Mouse (Mus musculus): ENCODE measurements around the gene Vps45.

DNA sequence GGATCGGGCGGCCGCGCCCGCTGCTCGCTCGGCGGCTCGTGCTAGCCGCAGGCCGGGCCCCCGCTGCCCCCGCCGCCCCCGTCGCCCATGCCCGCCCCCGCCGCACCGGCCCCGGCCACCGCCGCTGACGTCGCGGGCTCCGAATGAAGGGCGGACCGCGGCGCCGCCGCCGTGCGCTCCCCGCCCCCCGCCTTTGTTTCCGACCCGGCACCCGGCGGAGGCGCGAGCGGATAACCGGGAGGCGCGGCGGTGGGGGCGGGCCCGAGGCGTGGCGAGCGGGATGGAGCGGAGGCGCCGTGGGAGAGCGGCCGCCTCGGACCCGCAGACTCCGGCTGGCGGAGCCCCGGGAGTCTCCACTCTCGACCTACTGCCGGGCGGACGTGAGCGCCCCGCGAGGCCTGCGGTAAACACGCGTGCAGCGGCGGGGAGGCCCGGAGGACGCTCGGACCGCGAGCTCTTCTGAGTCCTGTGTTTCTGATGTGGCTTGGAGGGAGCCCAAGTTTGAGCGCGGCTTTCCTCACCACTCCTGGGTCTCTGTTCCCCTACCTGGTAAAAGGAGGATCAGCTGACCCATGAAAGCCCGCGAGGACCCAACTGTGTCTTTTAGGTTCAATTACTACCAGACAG, 62.4 kb downstream of the Vps45 start, which contains the start of gene Plekho1:
- TF ChIP-seq CTCF (IDR thresholded peaks at IDR 0.05; ENCODE audit: control insufficient read depth, insufficient read depth, insufficient replicate concordance, low read depth, low read length) (no peak), POLR2A (IDR thresholded peaks at IDR 0.05; ENCODE audit: control insufficient read depth, low read depth, low read length) (no peak)
